Mouse (Mus musculus) liver, postnatal 0 days (tissue): ENCODE measurements around the gene Coq4. TPM values are rescaled to one million over a fixed set of nuclear protein-coding genes. Genes with fewer than 3 reads are reported as not detected.

ENCODE experiments used
- ATAC-seq: fragments of 200-750 bp; cut with Nextera tagmentation; 2 replicates; pipeline ENCODE4 v1.8.0; 2017; ENCODE audit warnings: mild to moderate bottlenecking, moderate library complexity
- DNase-seq: peaks from one replicate; pipeline ENCODE4 v3.0.0-alpha.2; 2016
- H3K27ac ChIP-seq: fragments of 300-500 bp; sonication (generic); 2 replicates; pipeline ENCODE4 v1.5.1; 2014; ENCODE audit warnings: antibody characterized with exemption, moderate library complexity, mild to moderate bottlenecking, low read depth
- H3K27me3 ChIP-seq: fragments of 300-500 bp; sonication (generic); 2 replicates; pipeline ENCODE4 v1.6.1; 2014; ENCODE audit warnings: low read length, control low read depth, mixed read lengths; ENCODE audit not compliant: insufficient read depth
- H3K36me3 ChIP-seq: fragments of 300-500 bp; sonication (generic); replicated peaks from 2 replicates; pipeline ENCODE4 v1.6.1; 2014; ENCODE audit warnings: mild to moderate bottlenecking, control low read depth, low read length, moderate library complexity, mixed read lengths; ENCODE audit not compliant: insufficient read depth
- H3K4me1 ChIP-seq: fragments of 300-500 bp; sonication (generic); 2 replicates; pipeline ENCODE4 v1.6.1; 2014; ENCODE audit warnings: antibody characterized with exemption, mild to moderate bottlenecking, control low read depth; ENCODE audit not compliant: insufficient read depth
- H3K4me2 ChIP-seq: fragments of 300-500 bp; sonication (generic); 2 replicates; pipeline ENCODE4 v1.6.1; 2014; ENCODE audit warnings: low read depth, mild to moderate bottlenecking, low read length, moderate library complexity, mixed read lengths
- H3K4me3 ChIP-seq: fragments of 300-500 bp; sonication (generic); 2 replicates; pipeline ENCODE4 v1.5.1; 2014; ENCODE audit warnings: low read depth, low read length
- H3K9ac ChIP-seq: fragments of 300-500 bp; sonication (generic); replicated peaks from 2 replicates; pipeline ENCODE4 v1.6.1; 2014; ENCODE audit warnings: mild to moderate bottlenecking, moderate library complexity
- H3K9me3 ChIP-seq: fragments of 300-500 bp; sonication (generic); 2 replicates; pipeline ENCODE4 v1.6.1; 2016; ENCODE audit warnings: mild to moderate bottlenecking, control low read depth, low read length, mixed read lengths
- CTCF ChIP-seq: sonication (generic); IDR thresholded peaks from 2 replicates; pipeline ENCODE4 v1.5.1; 2016; ENCODE audit warnings: antibody characterized with exemption, low read depth
- EP300 ChIP-seq: IDR thresholded peaks from 2 replicates; pipeline ENCODE4 v1.6.1; 2016; ENCODE audit warnings: antibody characterized with exemption, low read depth, mild to moderate bottlenecking
- WGBS: fragments of 180-500 bp; shearing (Covaris S2); extraction: QIAGEN DNeasy Blood & Tissue Kit; methylation state at CpG from one replicate; pipeline ENCODE4 v1.1.7; 2014; ENCODE audit not compliant: insufficient replicate concordance; 5-methylcytosine and 5-hydroxymethylcytosine counted together
- polyA plus RNA-seq: library from polyadenylated mRNA; unstranded; fragments of >200 nt; fragmentation: Nextera tagmentation; extraction: Ambion mirVana; gene quantifications from 2 replicates; pipeline ENCODE4 v1.2.1, GENCODE M21; 2015

The Coq4 gene
- 6.1 and 7.2 TPM in 2 replicates for polyA plus RNA-seq

DNA sequence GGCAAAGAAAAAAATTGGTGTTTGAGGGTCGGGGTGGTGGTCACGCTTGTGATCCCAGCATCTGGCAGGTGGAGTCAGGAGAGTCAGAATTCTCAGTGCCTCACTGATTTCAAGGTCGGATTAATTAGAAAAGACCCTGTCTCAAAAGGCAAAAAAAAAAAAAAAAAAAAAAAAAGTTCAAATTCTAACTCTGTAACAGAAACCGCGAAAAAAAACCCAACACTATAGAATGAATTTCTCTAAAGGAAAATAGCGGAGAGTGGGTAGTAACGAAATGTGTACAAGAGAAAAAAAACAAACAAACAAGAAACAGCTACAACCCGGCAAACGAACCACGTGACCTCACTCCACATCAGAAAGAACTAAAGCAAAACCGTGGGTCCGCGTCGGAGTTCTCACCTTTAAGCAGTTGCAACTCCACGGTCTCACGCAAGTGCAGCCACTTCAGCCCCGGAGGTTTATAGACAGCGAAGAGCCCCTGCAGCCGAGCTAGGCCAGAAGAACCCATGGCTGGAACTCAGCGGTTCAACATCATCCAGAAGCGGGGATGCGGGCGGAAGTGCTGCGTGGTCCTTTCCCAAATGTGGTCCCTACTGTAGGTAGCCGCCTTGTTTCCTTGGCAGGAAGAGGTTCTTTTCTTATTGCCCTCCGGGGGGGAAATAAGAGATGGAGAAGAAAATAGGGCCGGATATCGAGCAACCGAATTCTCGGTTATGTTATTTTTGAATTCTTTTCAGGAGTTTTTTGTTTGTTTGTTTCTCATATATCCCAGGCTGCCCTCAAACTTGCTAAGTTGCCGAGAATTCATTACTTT lies at the start of gene Coq4:
Gene Coq4 (plus strand): TSS at position 390 of the 814 bp plus-strand sequence.
- Histone ChIP-seq H3K9ac (peak within 1 kb of the TSS; percentile 74), H3K27me3 (no peaks in the 10 kb centered on the region), H3K4me1 (peaks cover 10% of the 10 kb centered on the region), H3K36me3 (peaks cover 26% of the 10 kb centered on the region), H3K27ac (peak within 1 kb of the TSS; percentile 88), H3K9me3 (no peaks in the 10 kb centered on the region), H3K4me3 (peak within 1 kb of the TSS; percentile 81), H3K4me2 (peak within 1 kb of the TSS; percentile 98)
- DNase-seq (peak; percentile 90), ATAC-seq (peak; percentile 93)
- TF ChIP-seq CTCF (no peak), EP300 (peak; percentile 67)
- WGBS: 1% methylated on average over 31 of the region's 31 CpGs

DNA sequence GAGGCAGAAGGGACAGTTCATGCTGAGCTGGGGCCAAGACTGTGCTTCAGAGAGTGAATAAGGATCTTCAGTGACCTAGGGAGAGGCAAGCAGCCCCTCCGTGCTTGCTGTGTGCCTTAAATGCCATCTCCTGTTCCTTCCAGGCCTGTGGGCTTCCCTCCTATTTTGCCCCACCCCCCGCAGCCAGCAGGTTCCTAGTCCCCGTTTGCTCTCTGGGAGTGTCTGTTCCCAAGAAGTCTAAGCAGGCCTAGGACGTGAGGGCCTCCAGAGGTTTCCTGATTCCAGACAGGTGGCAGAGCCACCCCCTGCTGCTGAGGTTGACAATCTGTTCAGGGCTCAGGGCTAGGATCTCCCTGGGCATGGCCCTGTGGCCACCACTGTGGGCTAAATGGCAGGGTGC lies 48.5 kb upstream of the Coq4 start:
- Histone ChIP-seq H3K4me2 (no peak overlapping the region), H3K9me3 (no peaks in the 10 kb centered on the region), H3K36me3 (peaks cover 36% of the 10 kb centered on the region), H3K27me3 (no peaks in the 10 kb centered on the region), H3K4me1 (peaks cover 17% of the 10 kb centered on the region), H3K27ac (peak overlapping the region; percentile 49), H3K9ac (no peak overlapping the region), H3K4me3 (no peak overlapping the region)
- ATAC-seq: no peak
- DNase-seq: no peak
- TF ChIP-seq CTCF (no peak), EP300 (no peak)
- WGBS: 53% methylated on average over 4 of the region's 4 CpGs

DNA sequence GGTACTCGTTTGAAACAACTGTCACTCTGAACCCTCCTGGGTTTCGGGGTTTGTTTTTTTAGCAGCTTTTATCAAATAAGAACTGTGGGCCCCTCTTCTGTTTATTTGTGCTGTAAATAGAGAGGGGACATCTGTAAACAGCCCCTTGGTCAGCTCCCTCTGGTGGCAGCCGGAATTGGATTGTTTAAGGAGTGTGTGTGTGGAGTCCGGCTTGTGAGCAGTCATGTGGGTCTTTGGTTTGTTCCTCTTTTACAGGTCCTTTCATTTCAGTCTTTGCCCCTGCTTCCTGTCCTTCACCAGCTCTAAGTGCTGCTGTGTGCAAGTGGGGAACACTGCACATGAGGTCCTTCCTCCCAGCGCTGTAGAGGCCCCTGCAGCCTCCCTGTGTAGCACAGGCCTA lies 47.9 kb upstream of the Coq4 start:
- TF ChIP-seq EP300: no peak
- TF ChIP-seq CTCF: peak; percentile 45
- H3K27ac ChIP-seq: peak overlapping the region; percentile 49
- no peaks in the 10 kb centered on the region for H3K9me3 ChIP-seq
- no peak overlapping the region for H3K9ac ChIP-seq
- no peak overlapping the region for H3K4me3 ChIP-seq
- 28% methylated on average over 5 of the region's 5 CpGs for WGBS
- DNase-seq: peak; percentile 49
- no peaks in the 10 kb centered on the region for H3K27me3 ChIP-seq
- no peak overlapping the region for H3K4me2 ChIP-seq
- ATAC-seq: peak; percentile 26
- peaks cover 17% of the 10 kb centered on the region for H3K4me1 ChIP-seq
- peaks cover 32% of the 10 kb centered on the region for H3K36me3 ChIP-seq

DNA sequence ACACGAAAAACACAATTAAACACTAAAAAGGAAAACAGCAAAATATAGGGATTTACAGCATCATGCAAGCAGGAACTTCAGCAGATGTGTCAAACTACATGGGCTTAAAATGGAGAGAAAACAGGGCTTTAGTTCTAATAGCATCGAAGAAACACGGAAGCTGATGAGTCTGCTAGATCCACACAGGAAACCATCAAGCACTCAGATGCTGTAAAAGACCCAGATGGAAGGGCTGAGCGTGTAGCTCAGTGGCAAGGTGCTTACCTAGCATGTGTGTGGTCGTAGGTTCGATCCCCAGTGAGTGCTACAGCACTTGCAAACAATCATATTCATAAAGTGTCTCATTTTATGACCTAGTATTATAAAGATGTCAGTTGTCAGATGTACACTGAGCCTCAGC lies 46.1 kb upstream of the Coq4 start:
- no peak for TF ChIP-seq EP300
- no peak for TF ChIP-seq CTCF
- no peak overlapping the region for H3K4me2 ChIP-seq
- no peaks in the 10 kb centered on the region for H3K9me3 ChIP-seq
- 85% methylated on average over 6 of the region's 6 CpGs for WGBS
- H3K36me3 ChIP-seq: peaks cover 19% of the 10 kb centered on the region
- H3K27ac ChIP-seq: no peak overlapping the region
- H3K9ac ChIP-seq: no peak overlapping the region
- no peak for ATAC-seq
- H3K27me3 ChIP-seq: peaks cover 3% of the 10 kb centered on the region; the same call in 1 of the 2 replicates
- H3K4me1 ChIP-seq: peaks cover 17% of the 10 kb centered on the region
- H3K4me3 ChIP-seq: no peak overlapping the region
- DNase-seq: no peak

DNA sequence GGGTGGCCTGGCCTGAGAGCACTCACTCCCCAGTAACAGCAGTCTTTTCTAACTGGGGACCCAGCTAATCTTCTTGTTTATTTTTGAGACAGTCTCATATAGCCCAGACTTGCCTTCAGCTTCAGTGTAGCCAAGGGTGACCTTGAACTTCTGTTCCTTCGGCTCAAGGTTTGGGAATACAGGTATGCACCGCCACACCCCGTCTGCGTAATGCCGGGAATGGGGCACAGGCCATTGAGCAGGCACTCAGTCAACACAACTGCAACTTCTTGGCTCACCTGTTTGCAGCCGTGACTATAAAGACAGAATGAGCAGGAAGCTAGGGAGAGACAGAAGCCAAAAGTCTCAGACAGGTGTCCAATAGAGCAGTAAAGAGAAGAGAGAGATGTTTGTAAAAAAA lies 43.0 kb upstream of the Coq4 start:
- no peak for TF ChIP-seq EP300
- no peak for TF ChIP-seq CTCF
- ATAC-seq: no peak
- no peak overlapping the region for H3K4me2 ChIP-seq
- DNase-seq: no peak
- WGBS: 85% methylated on average over 6 of the region's 6 CpGs
- no peak overlapping the region for H3K27ac ChIP-seq
- H3K4me1 ChIP-seq: peaks cover 6% of the 10 kb centered on the region
- no peak overlapping the region for H3K9ac ChIP-seq
- no peaks in the 10 kb centered on the region for H3K9me3 ChIP-seq
- H3K36me3 ChIP-seq: no peaks in the 10 kb centered on the region
- no peak overlapping the region for H3K4me3 ChIP-seq
- peaks cover 23% of the 10 kb centered on the region for H3K27me3 ChIP-seq

DNA sequence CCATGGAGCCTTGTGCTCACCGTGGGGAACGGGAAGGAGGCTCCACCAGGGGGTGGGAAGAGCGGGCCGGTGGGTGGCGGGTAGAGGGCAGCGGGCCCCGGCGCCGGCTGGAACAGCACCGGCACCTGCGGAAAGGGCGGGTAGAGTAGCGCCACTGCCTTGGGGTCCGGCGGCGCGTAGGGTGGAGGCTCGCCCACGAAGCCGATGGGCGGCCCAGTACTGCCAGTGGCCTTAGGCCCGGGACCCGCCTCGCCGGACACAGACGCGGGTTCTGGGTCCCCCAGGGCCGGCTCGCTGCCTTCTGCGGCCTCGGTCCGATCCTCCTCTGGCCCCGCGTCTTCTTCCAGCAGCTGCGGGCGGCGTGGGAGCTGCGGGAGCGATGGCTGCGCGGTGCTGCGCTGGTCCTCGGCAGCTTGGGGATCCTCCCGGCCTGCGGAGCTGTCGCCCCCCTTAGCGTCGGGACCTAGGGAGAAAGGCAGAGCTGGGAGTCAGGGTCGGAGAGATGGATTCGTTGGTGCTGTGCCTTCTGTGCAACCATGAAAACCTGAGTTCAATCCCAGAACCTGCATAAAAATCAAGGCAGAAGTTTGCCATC lies 40.0 kb upstream of the Coq4 start:
- DNase-seq: no peak
- Histone ChIP-seq H3K27ac (no peak overlapping the region), H3K9me3 (no peaks in the 10 kb centered on the region), H3K4me3 (no peak overlapping the region), H3K36me3 (no peaks in the 10 kb centered on the region), H3K4me1 (no peaks in the 10 kb centered on the region; the same call in 1 of the 2 replicates), H3K4me2 (peak overlapping the region; percentile 24; the same call in 1 of the 2 replicates), H3K27me3 (peaks cover 43% of the 10 kb centered on the region), H3K9ac (no peak overlapping the region)
- TF ChIP-seq EP300 (no peak), CTCF (no peak)
- ATAC-seq: no peak
- 19% methylated on average over 45 of the region's 50 CpGs for WGBS
